Mouse (Mus musculus) E14TG2a.4 (cell line): ENCODE data around the gene Snhg11.

Source experiments
- CTCF ChIP-seq: conservative IDR thresholded peaks from 2 replicates; pipeline ENCODE4 v1.5.1; 2014; ENCODE audit warnings: low read length
- NANOG ChIP-seq: IDR thresholded peaks from 2 replicates; pipeline ENCODE4 v1.6.1; 2014; ENCODE audit warnings: borderline replicate concordance, low read length, mixed read lengths

DNA sequence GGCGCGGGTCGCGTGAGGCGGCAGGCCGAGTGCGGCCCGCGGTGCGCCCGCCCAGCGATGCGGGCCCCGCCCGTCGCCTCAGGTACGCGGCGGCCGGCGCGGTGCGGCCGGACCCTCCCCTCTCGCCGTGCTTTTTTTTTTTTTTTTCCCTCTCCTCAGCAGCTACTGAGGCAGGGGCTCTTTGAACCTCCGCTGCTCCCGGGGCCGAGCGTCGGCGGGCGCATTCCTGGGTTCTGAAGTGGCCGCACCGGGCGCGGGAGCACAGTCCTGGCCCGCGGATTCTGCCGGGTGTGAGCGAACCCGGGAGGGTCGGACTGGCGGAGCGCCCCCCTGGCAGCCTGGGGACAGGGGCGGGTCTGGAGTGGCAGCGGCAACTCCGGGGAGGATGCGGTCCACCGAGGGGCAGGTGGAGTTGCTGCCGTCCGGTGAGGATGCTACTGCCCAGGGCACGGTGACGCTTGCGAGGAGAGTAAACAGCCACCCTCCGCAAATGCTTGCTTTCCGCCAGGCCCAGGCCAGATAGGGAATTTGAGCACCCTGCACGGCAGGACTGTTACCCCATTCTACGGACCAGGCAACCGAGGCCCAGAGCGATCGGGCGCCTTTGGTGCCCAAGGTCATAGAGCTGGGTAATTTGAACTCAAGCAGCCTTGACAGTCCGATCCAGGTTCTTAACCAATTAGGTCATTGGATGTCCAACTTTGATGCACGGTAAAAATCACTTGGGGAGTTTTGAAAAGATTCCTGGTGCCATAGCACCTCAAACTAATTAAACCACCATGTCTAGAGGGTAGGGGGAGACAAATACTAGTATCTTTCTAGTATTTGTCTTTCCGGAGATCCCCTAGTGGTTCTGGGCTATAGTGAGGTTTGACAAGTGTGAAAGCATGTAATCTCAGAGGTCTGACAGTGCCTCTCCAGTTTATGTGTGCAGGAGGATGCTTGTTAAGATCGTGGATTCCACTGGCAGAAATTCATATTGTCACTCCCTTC, 34.9 kb downstream of the Snhg11 start:
- no peak for TF ChIP-seq CTCF
- TF ChIP-seq NANOG = peak; percentile 11; the same call in 1 of the 2 replicates
